Mouse (Mus musculus): ENCODE results near the gene Atp6v1g3. TPM values are rescaled to one million over a fixed set of nuclear protein-coding genes. Genes with fewer than 3 reads are reported as not detected.

Atp6v1g3 gene
- polyA plus RNA-seq, 1 experiment from 2014 or later, result not detected

- Histone ChIP-seq H3K9ac (no peak overlapping the region), H3K4me1 (replicated peaks) (no peaks in the 10 kb centered on the region), H3K9me3 (replicated peaks) (no peaks in the 10 kb centered on the region), H3K4me2 (no peak overlapping the region), H3K4me3 (replicated peaks) (no peak overlapping the region), H3K36me3 (replicated peaks) (no peaks in the 10 kb centered on the region), H3K27me3 (no peaks in the 10 kb centered on the region), H3K27ac (replicated peaks) (no peak overlapping the region)
- 51% methylated on average over 7 of the region's 7 CpGs for WGBS (ENCODE audit: insufficient replicate concordance)
- ATAC-seq (ENCODE audit: insufficient read depth), result no peak
These were observed 16.2 kb downstream of the Atp6v1g3 start for GRCm38 (mm10) chr1:138289455-138290425.

GRCm38 (mm10) chr1:138291463-138291862, 17.9 kb downstream of the Atp6v1g3 start:
- H3K4me3 ChIP-seq (replicated peaks), result no peak overlapping the region
- H3K27me3 ChIP-seq, result no peaks in the 10 kb centered on the region
- H3K4me1 ChIP-seq (replicated peaks), result no peaks in the 10 kb centered on the region
- H3K27ac ChIP-seq (replicated peaks), result no peak overlapping the region
- WGBS (ENCODE audit: insufficient replicate concordance), result 47% methylated on average over 5 of the region's 5 CpGs
- no peak overlapping the region for H3K4me2 ChIP-seq
- ATAC-seq (ENCODE audit: insufficient read depth), result no peak
- no peaks in the 10 kb centered on the region for H3K36me3 ChIP-seq (replicated peaks)
- H3K9ac ChIP-seq, result no peak overlapping the region
- H3K9me3 ChIP-seq (replicated peaks), result no peaks in the 10 kb centered on the region

GRCm38 (mm10) chr1:138294487-138294886, 20.9 kb downstream of the Atp6v1g3 start:
- Histone ChIP-seq H3K4me3 (replicated peaks) (no peak overlapping the region), H3K4me2 (no peak overlapping the region), H3K36me3 (replicated peaks) (no peaks in the 10 kb centered on the region), H3K4me1 (replicated peaks) (no peaks in the 10 kb centered on the region), H3K9me3 (replicated peaks) (no peaks in the 10 kb centered on the region), H3K27ac (replicated peaks) (no peak overlapping the region), H3K27me3 (no peaks in the 10 kb centered on the region), H3K9ac (no peak overlapping the region)
- WGBS (ENCODE audit: insufficient replicate concordance), result 56% methylated on average over 5 of the region's 5 CpGs
- ATAC-seq (ENCODE audit: insufficient read depth), result no peak

GRCm38 (mm10) chr1:138298156-138298555, 24.6 kb downstream of the Atp6v1g3 start:
- Histone ChIP-seq H3K4me1 (replicated peaks) (no peaks in the 10 kb centered on the region), H3K36me3 (replicated peaks) (no peaks in the 10 kb centered on the region), H3K27me3 (no peaks in the 10 kb centered on the region), H3K4me2 (no peak overlapping the region), H3K9ac (no peak overlapping the region), H3K9me3 (replicated peaks) (no peaks in the 10 kb centered on the region), H3K4me3 (replicated peaks) (no peak overlapping the region), H3K27ac (replicated peaks) (no peak overlapping the region)
- WGBS (ENCODE audit: insufficient replicate concordance), result 41% methylated on average over 2 of the region's 2 CpGs
- ATAC-seq (ENCODE audit: insufficient read depth), result no peak

GRCm38 (mm10) chr1:138299576-138299975, 26.0 kb downstream of the Atp6v1g3 start:
- H3K9ac ChIP-seq, result no peak overlapping the region
- WGBS (ENCODE audit: insufficient replicate concordance), result 21% methylated on average over 4 of the region's 4 CpGs
- no peak overlapping the region for H3K4me3 ChIP-seq (replicated peaks)
- H3K36me3 ChIP-seq (replicated peaks), result no peaks in the 10 kb centered on the region
- no peak overlapping the region for H3K27ac ChIP-seq (replicated peaks)
- no peaks in the 10 kb centered on the region for H3K9me3 ChIP-seq (replicated peaks)
- no peaks in the 10 kb centered on the region for H3K27me3 ChIP-seq
- no peak for ATAC-seq (ENCODE audit: insufficient read depth)
- H3K4me2 ChIP-seq, result no peak overlapping the region
- no peaks in the 10 kb centered on the region for H3K4me1 ChIP-seq (replicated peaks)

- Histone ChIP-seq H3K4me2 (no peak overlapping the region), H3K27me3 (no peaks in the 10 kb centered on the region), H3K4me3 (replicated peaks) (no peak overlapping the region), H3K4me1 (replicated peaks) (no peaks in the 10 kb centered on the region), H3K9me3 (replicated peaks) (no peaks in the 10 kb centered on the region), H3K9ac (no peak overlapping the region), H3K36me3 (replicated peaks) (no peaks in the 10 kb centered on the region), H3K27ac (replicated peaks) (no peak overlapping the region)
- no peak for ATAC-seq (ENCODE audit: insufficient read depth)
- 76% methylated on average over 5 of the region's 5 CpGs for WGBS (ENCODE audit: insufficient replicate concordance)
These were observed 28.4 kb downstream of the Atp6v1g3 start for GRCm38 (mm10) chr1:138301920-138302319.

GRCm38 (mm10) chr1:138302756-138303155, 29.2 kb downstream of the Atp6v1g3 start:
- H3K4me1 ChIP-seq (replicated peaks), result no peaks in the 10 kb centered on the region
- H3K9ac ChIP-seq, result no peak overlapping the region
- H3K4me3 ChIP-seq (replicated peaks), result no peak overlapping the region
- 39% methylated on average over 2 of the region's 2 CpGs for WGBS (ENCODE audit: insufficient replicate concordance)
- H3K36me3 ChIP-seq (replicated peaks), result no peaks in the 10 kb centered on the region
- H3K4me2 ChIP-seq, result no peak overlapping the region
- ATAC-seq (ENCODE audit: insufficient read depth), result no peak
- H3K27ac ChIP-seq (replicated peaks), result no peak overlapping the region
- no peaks in the 10 kb centered on the region for H3K9me3 ChIP-seq (replicated peaks)
- H3K27me3 ChIP-seq, result no peaks in the 10 kb centered on the region

- no peaks in the 10 kb centered on the region for H3K27me3 ChIP-seq
- H3K9me3 ChIP-seq (replicated peaks), result no peaks in the 10 kb centered on the region
- ATAC-seq (ENCODE audit: insufficient read depth), result no peak
- no peaks in the 10 kb centered on the region for H3K36me3 ChIP-seq (replicated peaks)
- H3K9ac ChIP-seq, result no peak overlapping the region
- whole genome bisulfite sequencing (ENCODE audit: insufficient replicate concordance), result 18% methylated on average over 1 of the region's 1 CpGs
- H3K27ac ChIP-seq (replicated peaks), result no peak overlapping the region
- H3K4me3 ChIP-seq (replicated peaks), result no peak overlapping the region
- no peaks in the 10 kb centered on the region for H3K4me1 ChIP-seq (replicated peaks)
- no peak overlapping the region for H3K4me2 ChIP-seq
These were observed 29.8 kb downstream of the Atp6v1g3 start for GRCm38 (mm10) chr1:138303296-138303695.

- Histone ChIP-seq H3K27ac (replicated peaks) (no peak overlapping the region), H3K9me3 (replicated peaks) (no peaks in the 10 kb centered on the region), H3K27me3 (no peaks in the 10 kb centered on the region), H3K36me3 (replicated peaks) (no peaks in the 10 kb centered on the region), H3K4me1 (replicated peaks) (no peaks in the 10 kb centered on the region), H3K9ac (no peak overlapping the region), H3K4me3 (replicated peaks) (no peak overlapping the region), H3K4me2 (no peak overlapping the region)
- ATAC-seq (ENCODE audit: insufficient read depth), result no peak
- WGBS (ENCODE audit: insufficient replicate concordance), result 32% methylated on average over 8 of the region's 8 CpGs
These were observed 30.8 kb downstream of the Atp6v1g3 start for GRCm38 (mm10) chr1:138304141-138304915.

GRCm38 (mm10) chr1:138322657-138323056, 49.1 kb downstream of the Atp6v1g3 start:
- H3K4me2 ChIP-seq, result no peak overlapping the region
- H3K27ac ChIP-seq (replicated peaks), result 0 out of 2 replicates have a peak overlapping the region, but pooled peaks have one; percentile 45
- no peaks in the 10 kb centered on the region for H3K9me3 ChIP-seq (replicated peaks)
- H3K36me3 ChIP-seq (replicated peaks), result no peaks in the 10 kb centered on the region
- H3K4me3 ChIP-seq (replicated peaks), result no peak overlapping the region
- no peaks in the 10 kb centered on the region for H3K4me1 ChIP-seq (replicated peaks)
- 30% methylated on average over 3 of the region's 3 CpGs for WGBS (ENCODE audit: insufficient replicate concordance)
- no peak overlapping the region for H3K9ac ChIP-seq
- ATAC-seq (ENCODE audit: insufficient read depth), result no peak
- H3K27me3 ChIP-seq, result no peaks in the 10 kb centered on the region

GRCm38 (mm10) chr1:138323076-138323630, 49.6 kb downstream of the Atp6v1g3 start:
- no peak for ATAC-seq (ENCODE audit: insufficient read depth)
- no peak overlapping the region for H3K9ac ChIP-seq
- H3K4me3 ChIP-seq (replicated peaks), result no peak overlapping the region
- no peak overlapping the region for H3K4me2 ChIP-seq
- 65% methylated on average over 4 of the region's 4 CpGs for WGBS (ENCODE audit: insufficient replicate concordance)
- no peaks in the 10 kb centered on the region for H3K4me1 ChIP-seq (replicated peaks)
- no peaks in the 10 kb centered on the region for H3K9me3 ChIP-seq (replicated peaks)
- H3K27me3 ChIP-seq, result no peaks in the 10 kb centered on the region
- no peaks in the 10 kb centered on the region for H3K36me3 ChIP-seq (replicated peaks)
- H3K27ac ChIP-seq (replicated peaks), result 0 out of 2 replicates have a peak overlapping the region, but pooled peaks have one; percentile 45
